Mouse (Mus musculus): ENCODE results near the gene Lrp11.

- TF ChIP-seq EP300 (IDR thresholded peaks at IDR 0.05; ENCODE audit: low read depth) (no peak), CTCF (IDR thresholded peaks at IDR 0.05; ENCODE audit: low read depth) (no peak)
Measured at GRCm38 (mm10) chr10:7629092-7629491, 39.5 kb downstream of the Lrp11 start.

Data from liver, embryonic 14.5 days (tissue).